Mouse (Mus musculus) hindbrain, postnatal 0 days (tissue): Measurements from ENCODE around the gene Capn10. TPM values are rescaled to one million over a fixed set of nuclear protein-coding genes. Genes with fewer than 3 reads are reported as not detected.

Experiments used
- ATAC-seq: fragments of 200-750 bp; cut with Nextera tagmentation; 2 replicates; pipeline ENCODE4 v1.8.0; 2017; ENCODE audit warnings: mild to moderate bottlenecking, moderate TSS enrichment, moderate library complexity
- DNase-seq: peaks from one replicate; pipeline ENCODE4 v3.0.0-alpha.2; 2015; ENCODE audit warnings: low spot score
- H3K27ac ChIP-seq: fragments of 300-500 bp; sonication (generic); 2 replicates; pipeline ENCODE4 v1.5.1; 2014; ENCODE audit warnings: mild to moderate bottlenecking
- H3K27me3 ChIP-seq: fragments of 300-500 bp; sonication (generic); 2 replicates; pipeline ENCODE4 v1.6.1; 2014; ENCODE audit warnings: low read length, mixed read lengths; ENCODE audit not compliant: insufficient read depth
- H3K36me3 ChIP-seq: fragments of 300-500 bp; sonication (generic); 2 replicates; pipeline ENCODE4 v1.6.1; 2014; ENCODE audit warnings: low read length, mixed read lengths; ENCODE audit not compliant: insufficient read depth
- H3K4me1 ChIP-seq: fragments of 300-500 bp; sonication (generic); 2 replicates; pipeline ENCODE4 v1.6.1; 2014; ENCODE audit warnings: antibody characterized with exemption, low read length, mixed read lengths; ENCODE audit not compliant: insufficient read depth
- H3K4me2 ChIP-seq: fragments of 300-500 bp; sonication (generic); 2 replicates; pipeline ENCODE4 v1.6.1; 2014; ENCODE audit warnings: low read depth, mild to moderate bottlenecking, low read length, moderate library complexity, mixed read lengths
- H3K4me3 ChIP-seq: fragments of 300-500 bp; sonication (generic); 2 replicates; pipeline ENCODE4 v1.5.1; 2014; ENCODE audit warnings: low read length
- H3K9ac ChIP-seq: fragments of 300-500 bp; sonication (generic); replicated peaks from 2 replicates; pipeline ENCODE4 v1.6.1; 2014; ENCODE audit warnings: mild to moderate bottlenecking, low read length, moderate library complexity, mixed read lengths
- H3K9me3 ChIP-seq: fragments of 300-500 bp; sonication (generic); 2 replicates; pipeline ENCODE4 v1.6.1; 2016; ENCODE audit warnings: low read length, mixed read lengths
- CTCF ChIP-seq: IDR thresholded peaks from 2 replicates; pipeline ENCODE4 v1.5.1; 2016; ENCODE audit warnings: antibody characterized with exemption, control low read depth, low read depth
- whole genome bisulfite sequencing: fragments of 180-500 bp; shearing (Covaris S2); extraction: QIAGEN DNeasy Blood & Tissue Kit; methylation state at CpG from one replicate; pipeline ENCODE4 v1.1.7; 2014; 5-methylcytosine and 5-hydroxymethylcytosine counted together
- polyA plus RNA-seq: library from polyadenylated mRNA; unstranded; fragments of >200 nt; fragmentation: Nextera tagmentation; extraction: Ambion mirVana; gene quantifications from 2 replicates; pipeline ENCODE4 v1.2.1, GENCODE M21; 2015
- total RNA-seq: library from RNA; depleted of rRNA; stranded (reverse); fragments of >200 nt; gene quantifications from 2 replicates; pipeline ENCODE4 v1.2.3, GENCODE M21; 2014

Capn10 gene
- total and polyA plus RNA-seq, 2 experiments from 2014 or later = 50.4 to 101 TPM

DNA sequence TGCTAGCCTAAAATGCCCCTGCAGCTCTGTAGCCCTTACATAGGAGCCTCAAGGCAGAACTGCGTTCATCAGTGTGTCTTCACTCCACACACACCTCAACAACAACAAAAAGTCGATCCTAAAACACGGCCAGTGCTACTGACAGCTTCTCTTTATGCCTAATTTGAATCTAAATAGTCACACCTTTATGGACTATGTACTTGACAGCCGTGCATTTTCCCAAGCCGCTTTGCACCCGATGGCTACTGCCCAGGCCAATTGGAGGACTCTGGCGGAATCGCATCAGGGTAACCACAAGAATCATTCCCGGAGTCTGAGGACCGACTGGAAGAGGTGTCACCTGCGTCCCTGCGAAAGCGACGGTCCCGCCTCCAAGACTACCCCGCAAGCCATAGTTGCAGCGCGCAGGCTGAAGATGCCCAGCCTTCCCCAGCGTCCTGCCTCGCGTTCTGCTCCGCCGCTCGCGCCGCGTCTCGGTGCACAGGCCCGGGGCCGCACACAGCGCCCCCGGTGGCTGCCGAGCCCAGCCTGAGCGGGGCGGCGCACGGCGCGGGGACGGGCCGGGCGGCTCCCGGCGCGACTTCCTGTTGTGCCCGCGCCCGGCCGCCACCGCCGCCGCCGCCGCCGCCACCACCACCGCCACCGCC, 23.8 kb upstream of the Capn10 start, which contains the start of gene Rnpepl1:
Gene Rnpepl1, plus strand, starts transcription at position 545 of the 647 bp plus-strand sequence.
- Histone ChIP-seq H3K4me2 (peak within 1 kb of the TSS; percentile 66), H3K9me3 (no peaks in the 10 kb centered on the region), H3K9ac (peak within 1 kb of the TSS; percentile 95), H3K36me3 (peaks cover 9% of the 10 kb centered on the region; the same call in 1 of the 2 replicates), H3K27me3 (no peaks in the 10 kb centered on the region), H3K4me1 (peaks cover 35% of the 10 kb centered on the region), H3K27ac (peak within 1 kb of the TSS; percentile 96), H3K4me3 (peak within 1 kb of the TSS; percentile 81)
- ATAC-seq = peak; percentile 78
- under 1% methylated on average over 50 of the region's 57 CpGs for WGBS
- TF ChIP-seq CTCF = peak; percentile 33
- peak; percentile 89 for DNase-seq

DNA sequence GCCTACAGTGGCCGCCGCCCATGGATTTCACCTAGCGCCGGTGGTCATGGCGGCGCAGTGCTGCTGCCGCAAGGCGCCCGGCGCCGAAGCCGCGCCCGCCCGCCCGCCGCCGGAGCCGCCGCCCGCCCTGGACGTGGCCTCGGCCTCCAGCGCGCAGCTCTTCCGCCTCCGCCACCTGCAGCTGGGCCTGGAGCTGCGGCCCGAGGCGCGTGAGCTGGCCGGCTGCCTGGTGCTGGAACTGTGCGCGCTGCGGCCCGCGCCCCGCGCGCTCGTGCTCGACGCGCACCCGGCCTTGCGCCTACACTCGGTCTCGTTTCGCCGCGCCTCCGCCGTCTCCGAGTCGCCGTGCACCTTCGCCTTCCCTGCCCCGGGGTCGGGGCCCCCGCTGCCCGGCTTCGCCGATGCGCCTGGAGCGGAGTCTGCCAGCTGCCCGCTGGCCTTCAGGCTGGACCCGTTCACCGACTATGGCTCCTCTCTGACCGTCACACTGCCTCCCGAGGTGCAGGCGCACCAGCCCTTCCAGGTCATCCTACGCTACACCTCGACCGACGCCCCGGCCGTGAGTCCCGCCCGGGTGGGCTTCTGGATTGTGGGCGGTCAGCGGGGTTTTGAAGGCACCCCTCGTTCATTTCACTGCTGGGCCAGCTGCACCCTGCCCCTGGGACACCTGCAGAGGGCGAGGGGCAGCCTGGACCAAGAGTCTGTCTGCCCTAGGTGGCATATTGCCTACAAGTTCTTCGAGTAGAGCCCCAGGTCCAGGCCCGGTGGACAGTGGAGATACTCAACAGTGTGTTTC, 23.1 kb upstream of the Capn10 start:
- H3K4me2 ChIP-seq = peak overlapping the region; percentile 66
- no peaks in the 10 kb centered on the region for H3K9me3 ChIP-seq
- ATAC-seq = peak; percentile 34
- peaks cover 16% of the 10 kb centered on the region for H3K36me3 ChIP-seq
- peak overlapping the region; percentile 81 for H3K4me3 ChIP-seq
- H3K27ac ChIP-seq = peak overlapping the region; percentile 96
- under 1% methylated on average over 64 of the region's 85 CpGs for WGBS
- H3K4me1 ChIP-seq = peaks cover 35% of the 10 kb centered on the region
- TF ChIP-seq CTCF = no peak; the same call in 1 of the 2 replicates
- peak overlapping the region; percentile 95 for H3K9ac ChIP-seq
- peak; percentile 82 for DNase-seq
- no peaks in the 10 kb centered on the region for H3K27me3 ChIP-seq

DNA sequence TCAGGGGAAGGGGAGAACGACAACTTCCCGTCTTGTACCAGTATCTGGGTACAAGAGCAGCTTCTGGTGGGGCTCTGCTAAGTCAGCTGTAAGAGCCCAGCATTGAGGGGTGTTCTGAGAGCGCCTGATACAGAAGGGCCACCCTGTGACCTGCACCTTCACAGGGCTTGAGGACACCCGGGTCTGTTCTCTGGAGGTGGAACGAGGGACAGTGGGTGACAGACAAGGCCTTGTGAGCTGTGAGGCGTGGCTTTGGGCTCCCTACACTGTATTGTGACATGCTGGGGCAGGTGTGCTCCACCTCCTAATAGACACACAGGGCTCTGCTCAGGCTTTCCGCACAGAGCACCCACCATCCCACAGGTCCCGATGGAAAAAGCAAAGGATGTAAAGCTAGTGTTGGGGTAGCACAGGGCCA, 22.4 kb upstream of the Capn10 start:
- H3K9ac ChIP-seq = peak overlapping the region; percentile 95
- H3K27ac ChIP-seq = peak overlapping the region; percentile 96; the same call in 1 of the 2 replicates
- peaks cover 35% of the 10 kb centered on the region for H3K4me1 ChIP-seq
- H3K27me3 ChIP-seq = no peaks in the 10 kb centered on the region
- no peaks in the 10 kb centered on the region for H3K9me3 ChIP-seq
- 35% methylated on average over 8 of the region's 8 CpGs for WGBS
- DNase-seq (no peak), ATAC-seq (no peak)
- TF ChIP-seq CTCF = no peak
- H3K4me2 ChIP-seq = peak overlapping the region; percentile 66
- H3K36me3 ChIP-seq = peaks cover 23% of the 10 kb centered on the region
- peak overlapping the region; percentile 81 for H3K4me3 ChIP-seq

DNA sequence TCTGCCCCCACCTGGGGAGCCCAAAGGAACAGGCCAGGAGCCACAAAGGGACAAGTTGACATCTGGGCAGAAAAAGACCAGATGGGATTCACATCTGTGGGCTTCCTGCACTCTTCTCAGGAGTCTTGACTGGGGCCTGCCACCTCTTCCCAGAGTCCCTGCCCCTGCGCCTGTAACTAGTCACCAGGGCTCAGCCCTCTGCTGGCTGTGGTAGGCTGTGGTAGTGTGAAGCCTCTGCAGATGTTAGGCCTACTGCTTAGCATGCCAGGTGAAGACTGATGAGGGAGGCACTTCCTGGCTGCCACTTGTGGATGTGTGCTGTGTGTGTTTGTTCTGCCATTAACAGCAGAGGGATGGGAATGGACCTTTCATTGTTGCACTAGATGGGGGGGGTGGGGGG, 21.9 kb upstream of the Capn10 start:
- peaks cover 35% of the 10 kb centered on the region for H3K4me1 ChIP-seq
- no peaks in the 10 kb centered on the region for H3K27me3 ChIP-seq
- no peak for ATAC-seq
- WGBS = 33% methylated on average over 1 of the region's 1 CpGs
- H3K9me3 ChIP-seq = no peaks in the 10 kb centered on the region
- H3K4me2 ChIP-seq = peak overlapping the region; percentile 66
- H3K4me3 ChIP-seq = peak overlapping the region; percentile 81
- H3K27ac ChIP-seq = no peak overlapping the region
- peak overlapping the region; percentile 95 for H3K9ac ChIP-seq
- H3K36me3 ChIP-seq = peaks cover 28% of the 10 kb centered on the region
- DNase-seq = no peak
- peak; percentile 58 for TF ChIP-seq CTCF

DNA sequence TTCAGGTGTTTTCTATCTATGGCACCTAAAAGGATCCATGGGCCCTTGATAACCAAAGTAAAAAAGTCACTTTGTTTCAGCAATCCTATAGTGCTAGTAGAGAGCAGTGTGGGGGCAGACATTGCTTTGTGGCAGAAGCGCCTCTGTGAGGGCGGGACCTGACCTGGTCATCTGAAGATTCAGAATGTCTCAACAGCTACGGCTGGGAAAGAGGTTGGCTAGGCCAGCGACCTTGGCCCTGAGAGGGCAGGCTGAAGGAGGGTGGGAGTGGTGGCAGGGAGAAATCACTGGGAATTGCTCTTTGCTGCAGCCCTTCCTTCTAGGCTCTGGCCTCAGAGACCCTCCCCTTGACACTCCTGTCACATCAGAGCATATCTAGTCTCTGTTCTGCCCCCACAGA, 19.9 kb upstream of the Capn10 start:
- H3K9me3 ChIP-seq = no peaks in the 10 kb centered on the region
- H3K4me2 ChIP-seq = no peak overlapping the region
- no peak for DNase-seq
- H3K27me3 ChIP-seq = no peaks in the 10 kb centered on the region
- ATAC-seq = no peak
- 85% methylated on average over 4 of the region's 4 CpGs for WGBS
- H3K36me3 ChIP-seq = peaks cover 48% of the 10 kb centered on the region
- TF ChIP-seq CTCF = no peak
- H3K27ac ChIP-seq = no peak overlapping the region
- peaks cover 23% of the 10 kb centered on the region for H3K4me1 ChIP-seq
- no peak overlapping the region for H3K9ac ChIP-seq
- H3K4me3 ChIP-seq = no peak overlapping the region

DNA sequence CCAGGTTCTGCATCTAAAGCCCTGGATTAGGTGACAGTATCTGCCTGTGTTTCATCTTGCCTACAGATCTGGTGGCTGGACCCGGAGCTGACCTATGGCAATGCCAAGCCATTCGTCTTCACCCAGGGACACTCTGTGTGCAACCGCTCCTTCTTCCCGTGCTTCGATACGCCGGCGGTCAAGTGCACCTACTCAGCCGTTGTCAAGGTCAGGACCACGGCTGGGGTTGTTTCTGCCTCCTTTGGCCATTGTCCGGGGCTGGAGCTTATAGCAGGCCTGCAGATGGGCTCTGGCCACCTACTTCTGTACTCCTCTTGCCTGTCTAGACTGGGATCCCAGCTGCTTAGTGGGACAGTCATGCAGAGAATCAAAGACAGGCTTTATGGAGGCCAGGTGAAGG, 19.2 kb upstream of the Capn10 start:
- TF ChIP-seq CTCF = no peak
- 95% methylated on average over 11 of the region's 11 CpGs for WGBS
- Histone ChIP-seq H3K9me3 (no peaks in the 10 kb centered on the region), H3K4me3 (no peak overlapping the region), H3K4me2 (no peak overlapping the region), H3K9ac (no peak overlapping the region), H3K4me1 (peaks cover 15% of the 10 kb centered on the region), H3K27me3 (no peaks in the 10 kb centered on the region), H3K27ac (no peak overlapping the region), H3K36me3 (peaks cover 55% of the 10 kb centered on the region)
- no peak for DNase-seq
- ATAC-seq = no peak
